Mouse (Mus musculus) embryonic facial prominence, embryonic 12.5 days (tissue): ENCODE measurements around the gene Ppp1r37. TPM values are rescaled to one million over a fixed set of nuclear protein-coding genes. Genes with fewer than 3 reads are reported as not detected.
A peak's percentile ranks its signal among the peaks of the same experiment; 100 is the strongest.
"Not testable (repeated sequence)": the region's sequence is repeated elsewhere in the genome, so short reads cannot be mapped to it uniquely, and the experiment has no call there.

Experiments
- ATAC-seq: fragments of 200-750 bp; cut with Nextera tagmentation; 2 replicates; pipeline ENCODE4 v1.8.0; 2017; ENCODE audit not compliant: insufficient number of reproducible peaks, insufficient read depth, low FRiP score, low TSS enrichment
- H3K27ac ChIP-seq: fragments of 300-500 bp; sonication (generic); 2 replicates; pipeline ENCODE4 v1.5.1; 2016; ENCODE audit warnings: mild to moderate bottlenecking
- H3K27me3 ChIP-seq: fragments of 300-500 bp; sonication (generic); 2 replicates; pipeline ENCODE4 v1.6.1; 2016; ENCODE audit warnings: mild to moderate bottlenecking, moderate library complexity
- H3K36me3 ChIP-seq: fragments of 300-500 bp; sonication (generic); 2 replicates; pipeline ENCODE4 v1.6.1; 2016; ENCODE audit warnings: mild to moderate bottlenecking
- H3K4me1 ChIP-seq: fragments of 300-500 bp; sonication (generic); 2 replicates; pipeline ENCODE4 v1.6.1; 2016
- H3K4me2 ChIP-seq: fragments of 300-500 bp; sonication (generic); replicated peaks from 2 replicates; pipeline ENCODE4 v1.6.1; 2016; ENCODE audit warnings: mild to moderate bottlenecking, moderate library complexity
- H3K4me3 ChIP-seq: fragments of 300-500 bp; sonication (generic); 2 replicates; pipeline ENCODE4 v1.5.1; 2016; ENCODE audit warnings: mild to moderate bottlenecking
- H3K9ac ChIP-seq: fragments of 300-500 bp; sonication (generic); 2 replicates; pipeline ENCODE4 v1.6.1; 2016; ENCODE audit warnings: mild to moderate bottlenecking, moderate library complexity
- H3K9me3 ChIP-seq: fragments of 300-500 bp; sonication (generic); 2 replicates; pipeline ENCODE4 v1.6.1; 2016; ENCODE audit warnings: mild to moderate bottlenecking, moderate library complexity
- WGBS: fragments of 180-500 bp; shearing (Covaris S2); methylation state at CpG from one replicate; pipeline ENCODE4 v1.1.7; 2016; 5-methylcytosine and 5-hydroxymethylcytosine counted together
- polyA plus RNA-seq: library from polyadenylated mRNA; unstranded; fragments of >200 nt; fragmentation: Nextera tagmentation; extraction: Ambion mirVana; gene quantifications from 2 replicates; pipeline ENCODE4 v1.2.1, GENCODE M21; 2016

Gene Ppp1r37
- polyA plus RNA-seq, 1 experiment from 2014 or later = 36.0 TPM

- Histone ChIP-seq H3K27me3 (peaks cover 63% of the 10 kb centered on the region), H3K4me2 (no peak overlapping the region), H3K27ac (no peak overlapping the region), H3K36me3 (peaks cover 13% of the 10 kb centered on the region), H3K4me3 (no peak overlapping the region), H3K9ac (no peak overlapping the region), H3K9me3 (0 out of 2 replicates have a peak, but pooled peaks cover 2% of the 10 kb centered on the region), H3K4me1 (peaks cover 20% of the 10 kb centered on the region)
- no peak for ATAC-seq
- WGBS = 60% methylated on average over 2 of the region's 2 CpGs
Measured at GRCm38 (mm10) chr7:19525105-19525481, 37.8 kb downstream of the Ppp1r37 start.

GRCm38 (mm10) chr7:19524420-19525104 is 38.3 kb downstream of the Ppp1r37 start:
- H3K4me2 ChIP-seq = peak overlapping the region; percentile 82
- H3K27me3 ChIP-seq = peaks cover 68% of the 10 kb centered on the region
- no peak overlapping the region for H3K27ac ChIP-seq
- WGBS = 11% methylated on average over 24 of the region's 24 CpGs
- peak overlapping the region; percentile 44 for H3K9ac ChIP-seq
- H3K4me3 ChIP-seq = peak overlapping the region; percentile 43
- peaks cover 25% of the 10 kb centered on the region for H3K4me1 ChIP-seq
- H3K36me3 ChIP-seq = peaks cover 8% of the 10 kb centered on the region
- no peak for ATAC-seq
- 0 out of 2 replicates have a peak, but pooled peaks cover 2% of the 10 kb centered on the region for H3K9me3 ChIP-seq

- Histone ChIP-seq H3K27me3 (peaks cover 75% of the 10 kb centered on the region), H3K9ac (peak overlapping the region; percentile 44; the same call in 1 of the 2 replicates), H3K4me1 (peaks cover 26% of the 10 kb centered on the region), H3K36me3 (peaks cover 1% of the 10 kb centered on the region; the same call in 1 of the 2 replicates), H3K4me3 (peak overlapping the region; percentile 43), H3K9me3 (0 out of 2 replicates have a peak, but pooled peaks cover 2% of the 10 kb centered on the region), H3K27ac (no peak overlapping the region), H3K4me2 (peak overlapping the region; percentile 82)
- peak; percentile 23; the same call in 1 of the 2 replicates for ATAC-seq
- WGBS = 2% methylated on average over 64 of the region's 64 CpGs
Measured at GRCm38 (mm10) chr7:19523757-19524419, 39.0 kb downstream of the Ppp1r37 start.

- 0 out of 2 replicates have a peak, but pooled peaks cover 2% of the 10 kb centered on the region for H3K9me3 ChIP-seq
- no peak for ATAC-seq
- peaks cover 26% of the 10 kb centered on the region for H3K4me1 ChIP-seq
- peak overlapping the region; percentile 43 for H3K4me3 ChIP-seq
- H3K4me2 ChIP-seq = peak overlapping the region; percentile 82
- no peaks in the 10 kb centered on the region for H3K36me3 ChIP-seq
- peaks cover 82% of the 10 kb centered on the region for H3K27me3 ChIP-seq
- H3K27ac ChIP-seq = no peak overlapping the region
- 17% methylated on average over 72 of the region's 72 CpGs for WGBS
- no peak overlapping the region; the same call in 1 of the 2 replicates for H3K9ac ChIP-seq
Measured at GRCm38 (mm10) chr7:19523017-19523756, 39.7 kb downstream of the Ppp1r37 start.

- ATAC-seq = no peak
- peak overlapping the region; percentile 33; the same call in 1 of the 2 replicates for H3K9ac ChIP-seq
- H3K9me3 ChIP-seq = 0 out of 2 replicates have a peak, but pooled peaks cover 2% of the 10 kb centered on the region
- H3K36me3 ChIP-seq = no peaks in the 10 kb centered on the region
- H3K4me3 ChIP-seq = peak overlapping the region; percentile 23
- WGBS = 7% methylated on average over 23 of the region's 23 CpGs
- peak overlapping the region; percentile 45 for H3K4me2 ChIP-seq
- no peak overlapping the region for H3K27ac ChIP-seq
- peaks cover 87% of the 10 kb centered on the region for H3K27me3 ChIP-seq
- peaks cover 30% of the 10 kb centered on the region for H3K4me1 ChIP-seq
Measured at GRCm38 (mm10) chr7:19520032-19520431, 42.8 kb downstream of the Ppp1r37 start.

GRCm38 (mm10) chr7:19517652-19518365 is 45.1 kb downstream of the Ppp1r37 start, which contains the start of gene Nkpd1:
Gene Nkpd1 (plus strand): TSS chr7:19517838.
- Histone ChIP-seq H3K9me3 (0 out of 2 replicates have a peak, but pooled peaks cover 2% of the 10 kb centered on the region), H3K27ac (no peak within 1 kb of the TSS), H3K4me3 (0 out of 2 replicates have a peak within 1 kb of the TSS, but pooled peaks have one; percentile 14), H3K27me3 (peaks cover 65% of the 10 kb centered on the region), H3K36me3 (no peaks in the 10 kb centered on the region), H3K9ac (peak within 1 kb of the TSS; percentile 32; the same call in 1 of the 2 replicates), H3K4me2 (peak within 1 kb of the TSS; percentile 45), H3K4me1 (peaks cover 13% of the 10 kb centered on the region)
- ATAC-seq = no peak
- WGBS = 7% methylated on average over 25 of the region's 29 CpGs

GRCm38 (mm10) chr7:19512353-19512752 is 50.5 kb downstream of the Ppp1r37 start:
- H3K27ac ChIP-seq = no peak overlapping the region
- H3K27me3 ChIP-seq = peaks cover 11% of the 10 kb centered on the region
- no peaks in the 10 kb centered on the region for H3K9me3 ChIP-seq
- no peak for ATAC-seq
- H3K36me3 ChIP-seq = no peaks in the 10 kb centered on the region
- no peak overlapping the region for H3K4me2 ChIP-seq
- no peak overlapping the region for H3K9ac ChIP-seq
- 84% methylated on average over 6 of the region's 6 CpGs for WGBS
- peaks cover 11% of the 10 kb centered on the region for H3K4me1 ChIP-seq
- no peak overlapping the region for H3K4me3 ChIP-seq

- H3K4me2 ChIP-seq, H3K27me3 ChIP-seq, H3K4me3 ChIP-seq, ATAC-seq, H3K27ac ChIP-seq, H3K9ac ChIP-seq, H3K36me3 ChIP-seq, H3K9me3 ChIP-seq: not testable (repeated sequence)
- peaks cover 11% of the 10 kb centered on the region for H3K4me1 ChIP-seq
- 94% methylated on average over 6 of the region's 7 CpGs for WGBS
Measured at GRCm38 (mm10) chr7:19511934-19512333, 50.9 kb downstream of the Ppp1r37 start.

- no peak overlapping the region for H3K27ac ChIP-seq
- peaks cover 14% of the 10 kb centered on the region for H3K4me1 ChIP-seq
- no peaks in the 10 kb centered on the region for H3K27me3 ChIP-seq
- H3K9me3 ChIP-seq = no peaks in the 10 kb centered on the region
- H3K9ac ChIP-seq = no peak overlapping the region
- no peaks in the 10 kb centered on the region for H3K36me3 ChIP-seq
- peak overlapping the region; percentile 79 for H3K4me2 ChIP-seq
- ATAC-seq = no peak
- 91% methylated on average over 7 of the region's 7 CpGs for WGBS
- peak overlapping the region; percentile 82; the same call in 1 of the 2 replicates for H3K4me3 ChIP-seq
Measured at GRCm38 (mm10) chr7:19509786-19510185, 53.1 kb downstream of the Ppp1r37 start.

- Histone ChIP-seq H3K9ac (peak overlapping the region; percentile 79), H3K9me3 (no peaks in the 10 kb centered on the region), H3K27ac (peak overlapping the region; percentile 57; the same call in 1 of the 2 replicates), H3K27me3 (no peaks in the 10 kb centered on the region), H3K4me3 (peak overlapping the region; percentile 82), H3K36me3 (no peaks in the 10 kb centered on the region), H3K4me1 (peaks cover 14% of the 10 kb centered on the region), H3K4me2 (peak overlapping the region; percentile 79)
- no peak for ATAC-seq
- 8% methylated on average over 15 of the region's 15 CpGs for WGBS
Measured at GRCm38 (mm10) chr7:19508924-19509568, 53.8 kb downstream of the Ppp1r37 start.
